Mouse (Mus musculus): ENCODE data around the gene Csf1.

- no peak for TF ChIP-seq CTCF (IDR thresholded peaks at IDR 0.05; ENCODE audit: borderline replicate concordance, extremely low read depth, insufficient read depth, insufficient read length)
- no peak for TF ChIP-seq POLR2A (IDR thresholded peaks at IDR 0.05; ENCODE audit: borderline replicate concordance, extremely low read depth, insufficient read depth, insufficient read length, poor library complexity, severe bottlenecking)
Observed at GRCm38 (mm10) chr3:107760771-107761170, 502 bp upstream of the Csf1 start.
